Mouse (Mus musculus): ENCODE measurements around the gene Fdx1l.

The Fdx1l gene

DNA sequence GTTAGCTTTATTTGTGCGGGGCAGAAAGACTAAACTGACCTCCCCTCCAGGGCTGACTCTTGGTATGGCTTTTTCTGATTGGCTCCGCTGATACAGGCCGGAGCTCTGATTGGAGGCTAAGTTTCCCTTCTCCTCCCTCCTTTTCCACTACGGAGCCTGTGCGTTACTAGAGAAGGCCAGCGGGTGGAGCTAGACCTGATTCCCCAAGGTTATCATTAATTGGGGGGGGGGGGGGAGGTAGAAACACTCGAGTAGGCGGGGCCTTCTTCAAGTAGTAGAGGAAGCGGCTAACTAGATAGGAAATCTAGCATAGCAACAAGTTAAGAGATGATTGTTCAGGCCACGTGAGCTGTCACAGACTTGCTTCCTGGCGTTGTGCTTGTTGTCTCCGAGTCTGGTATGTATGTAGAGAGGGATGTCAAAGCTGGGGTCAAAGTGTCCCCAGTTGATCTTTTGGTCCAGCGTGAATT, 42.6 kb downstream of the Fdx1l start:
- in situ Hi-C loops (cut with MboI; ENCODE audit: unreplicated experiment in 2 of 2): no loop called here

DNA sequence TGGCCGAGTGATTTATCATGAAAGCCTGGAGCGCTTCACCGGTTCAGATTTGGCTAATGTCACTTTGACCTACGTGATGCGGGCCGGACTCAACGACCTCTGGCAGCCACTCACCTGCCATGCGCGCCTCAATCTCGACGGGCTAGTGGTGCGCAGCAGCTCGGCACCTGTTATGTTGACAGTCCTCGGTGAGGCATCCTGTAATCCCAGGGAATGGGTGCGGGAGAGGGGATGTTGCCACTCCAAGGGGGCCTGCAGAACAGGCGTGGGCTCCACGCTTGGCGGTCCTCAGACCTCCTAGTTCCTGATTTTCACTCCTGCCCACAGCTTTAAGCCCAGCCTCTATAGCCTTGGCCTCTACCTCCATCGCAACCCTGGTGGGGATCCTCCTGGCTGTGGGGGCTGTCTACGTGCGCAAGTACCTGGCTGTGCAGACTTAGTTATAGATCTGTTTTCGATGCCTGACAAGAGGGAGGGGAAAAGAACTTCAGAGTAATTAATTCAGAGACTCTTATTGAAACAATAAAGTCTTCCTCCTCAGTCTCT, 43.3 kb downstream of the Fdx1l start:
- in situ Hi-C loops (cut with MboI; ENCODE audit: unreplicated experiment in 2 of 2): no loop called here

DNA sequence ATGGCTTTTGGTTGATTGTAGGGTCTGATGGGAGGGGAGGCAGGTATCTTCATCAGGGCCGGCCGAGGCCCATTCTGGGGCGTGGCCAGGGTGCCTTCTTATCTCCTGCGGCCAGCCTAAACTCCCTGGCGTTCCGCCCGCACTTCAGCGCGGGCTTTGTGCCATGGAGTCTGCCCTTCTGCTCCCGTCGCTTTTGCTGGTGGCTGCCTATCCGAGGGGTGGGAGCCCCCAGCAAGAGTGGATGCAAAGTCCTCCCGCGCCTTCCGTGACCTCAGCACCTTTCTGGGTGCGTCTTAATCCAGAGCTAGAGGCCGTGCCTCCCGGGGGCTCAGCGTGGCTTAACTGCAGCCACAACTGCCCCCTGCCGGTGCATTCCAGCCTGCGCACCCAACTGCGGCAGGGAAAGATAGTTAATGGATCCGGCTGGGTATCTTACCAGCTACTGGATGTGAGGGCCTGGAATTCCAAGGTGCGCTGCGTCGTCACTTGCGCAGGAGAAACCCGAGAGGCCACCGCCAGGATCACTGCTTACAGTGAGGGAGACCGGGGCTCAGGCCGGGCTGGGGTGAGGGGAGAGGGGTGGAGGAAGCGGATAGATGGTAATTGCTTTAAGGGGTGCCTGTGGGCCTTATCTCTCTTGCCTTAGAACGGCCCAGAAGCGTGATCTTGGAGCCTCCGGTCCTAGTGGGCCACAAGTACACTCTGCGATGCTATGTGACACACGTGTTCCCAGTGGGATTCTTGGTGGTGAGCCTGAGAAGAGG, 43.9 kb downstream of the Fdx1l start, which contains the start of gene Icam4:
Gene Icam4 (plus strand): TSS at position 83 of the 764 bp plus-strand sequence.
- in situ Hi-C loops (cut with MboI; ENCODE audit: unreplicated experiment in 2 of 2): loop anchor here (5.0 kb wide), 2 partner anchors 103 to 113 kb away; partner anchors contain the start of gene Tyk2 (in 1 of the 2)

DNA sequence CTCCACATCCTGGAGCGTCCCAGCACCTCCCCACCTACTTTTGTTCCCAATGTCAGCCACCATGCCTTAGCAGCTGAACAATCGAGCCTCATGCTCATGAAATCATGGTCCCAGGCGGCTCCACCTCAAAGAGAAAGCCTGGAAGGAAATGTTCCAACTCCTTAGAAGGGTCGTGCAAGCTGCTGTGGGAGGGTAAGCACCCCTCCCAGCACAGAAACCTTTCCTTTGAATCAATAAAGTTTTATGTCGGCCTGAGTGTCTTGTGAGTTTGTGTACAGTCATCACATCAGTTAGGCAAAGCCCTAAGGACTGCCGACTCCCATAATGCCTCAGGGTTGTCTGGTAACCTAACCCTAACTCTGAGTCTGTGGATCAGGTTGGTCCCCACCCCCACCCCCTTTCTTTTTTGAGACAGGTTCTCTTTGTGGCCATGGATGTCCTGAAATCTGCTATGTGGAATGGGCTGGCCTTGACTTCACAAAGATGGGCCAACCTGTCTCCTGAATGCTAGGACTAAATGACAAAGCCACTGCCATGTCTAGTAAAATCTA, 44.8 kb downstream of the Fdx1l start:
- in situ Hi-C loops (cut with MboI; ENCODE audit: unreplicated experiment in 2 of 2): loop anchor here (5.0 kb wide), 2 partner anchors 104 to 114 kb away; partner anchors contain the start of gene Tyk2 (in 1 of the 2)

DNA sequence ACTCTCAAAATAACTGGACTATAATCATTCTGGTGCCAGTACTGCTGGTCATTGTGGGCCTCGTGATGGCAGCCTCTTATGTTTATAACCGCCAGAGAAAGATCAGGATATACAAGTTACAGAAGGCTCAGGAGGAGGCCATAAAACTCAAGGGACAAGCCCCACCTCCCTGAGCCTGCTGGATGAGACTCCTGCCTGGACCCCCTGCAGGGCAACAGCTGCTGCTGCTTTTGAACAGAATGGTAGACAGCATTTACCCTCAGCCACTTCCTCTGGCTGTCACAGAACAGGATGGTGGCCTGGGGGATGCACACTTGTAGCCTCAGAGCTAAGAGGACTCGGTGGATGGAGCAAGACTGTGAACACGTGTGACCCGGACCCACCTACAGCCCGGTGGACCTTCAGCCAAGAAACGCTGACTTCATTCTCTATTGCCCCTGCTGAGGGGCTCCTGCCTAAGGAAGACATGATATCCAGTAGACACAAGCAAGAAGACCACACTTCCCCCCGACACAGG, 45.6 kb downstream of the Fdx1l start:
- in situ Hi-C loops (cut with MboI; ENCODE audit: unreplicated experiment in 2 of 2): loop anchor here (5.0 kb wide), 2 partner anchors 104 to 114 kb away; partner anchors contain the start of gene Tyk2 (in 1 of the 2)

DNA sequence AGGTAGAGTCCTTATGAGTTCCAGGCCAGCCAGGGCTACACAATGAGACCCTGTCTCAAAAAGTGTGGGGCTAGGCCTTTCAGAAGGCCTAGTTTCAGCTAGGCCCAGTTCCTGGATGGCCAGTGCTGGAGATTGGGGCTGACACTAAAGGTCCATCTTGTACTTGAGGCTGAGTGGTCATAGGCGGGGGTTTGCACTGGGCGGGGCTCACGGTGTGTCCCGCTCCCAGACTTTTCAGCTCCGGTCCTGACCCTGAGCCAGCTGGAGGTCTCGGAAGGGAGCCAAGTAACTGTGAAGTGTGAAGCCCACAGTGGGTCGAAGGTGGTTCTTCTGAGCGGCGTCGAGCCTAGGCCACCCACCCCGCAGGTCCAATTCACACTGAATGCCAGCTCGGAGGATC, 46.6 kb downstream of the Fdx1l start:
- in situ Hi-C loops (cut with MboI; ENCODE audit: unreplicated experiment in 2 of 2): loop anchor here (5.0 kb wide), 2 partner anchors 105 to 115 kb away; partner anchors contain the start of gene Tyk2 (in 1 of the 2)

DNA sequence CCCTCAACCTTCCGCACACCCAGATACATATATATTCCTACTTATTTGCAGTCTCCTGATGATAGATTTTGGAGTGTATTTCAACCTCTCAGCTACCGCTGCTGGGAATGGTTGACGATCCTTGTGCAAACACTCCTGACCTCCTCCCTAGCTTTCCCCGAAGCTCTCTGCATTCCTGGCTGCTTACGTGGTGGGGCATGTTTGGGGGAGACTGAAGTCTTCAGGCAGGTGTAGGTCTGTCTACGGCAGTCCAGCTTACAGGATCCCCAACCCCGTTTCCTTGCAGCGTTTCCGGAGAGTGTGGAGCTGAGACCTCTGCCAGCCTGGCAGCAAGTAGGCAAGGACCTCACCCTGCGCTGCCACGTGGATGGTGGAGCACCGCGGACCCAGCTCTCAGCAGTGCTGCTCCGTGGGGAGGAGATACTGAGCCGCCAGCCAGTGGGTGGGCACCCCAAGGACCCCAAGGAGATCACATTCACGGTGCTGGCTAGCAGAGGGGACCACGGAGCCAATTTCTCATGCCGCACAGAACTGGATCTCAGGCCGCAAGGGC, 48.1 kb downstream of the Fdx1l start:
- in situ Hi-C loops (cut with MboI; ENCODE audit: unreplicated experiment in 2 of 2): loop anchor here (5.0 kb wide), 2 partner anchors 107 to 117 kb away; partner anchors contain the start of gene Tyk2 (in 1 of the 2)

DNA sequence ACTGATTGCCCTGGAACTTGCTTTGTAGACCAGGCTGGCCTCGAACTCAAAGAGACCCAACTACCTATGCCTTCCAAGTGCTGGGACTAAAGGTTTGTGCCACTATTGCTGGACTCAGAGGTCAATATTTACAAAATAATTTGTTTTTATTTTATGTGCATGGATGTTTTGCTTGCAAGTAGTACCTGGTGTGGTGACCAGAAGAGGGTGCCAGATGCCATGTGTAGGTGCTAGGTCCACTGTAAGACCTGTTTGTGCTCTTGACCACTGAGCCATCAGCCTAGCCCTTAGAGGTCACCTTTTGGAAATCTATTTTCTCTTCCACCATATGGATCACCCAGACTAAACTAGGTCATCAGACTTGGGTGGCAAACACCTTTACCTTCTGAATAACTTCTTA, 50.7 kb downstream of the Fdx1l start:
- in situ Hi-C loops (cut with MboI; ENCODE audit: unreplicated experiment in 2 of 2): no loop called here

DNA sequence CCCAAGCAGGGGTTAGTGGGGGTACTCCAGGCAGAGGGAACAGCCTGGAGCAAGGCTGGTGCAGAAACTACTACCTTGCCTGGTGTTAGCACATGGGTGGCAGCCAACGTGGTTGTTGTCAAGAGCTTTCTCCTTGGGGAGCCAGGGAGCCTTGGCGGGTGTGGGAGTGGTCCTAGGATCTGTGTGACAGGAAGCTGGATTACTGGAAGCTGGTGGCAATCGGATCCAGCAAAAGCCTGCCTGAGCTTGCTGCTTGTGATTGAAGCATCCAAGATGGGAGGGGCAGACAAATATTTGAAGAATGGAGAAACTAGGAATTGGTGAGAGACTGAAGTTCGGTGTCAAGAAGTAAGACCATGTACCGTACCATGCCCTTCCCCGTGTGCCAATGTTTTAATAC, 51.1 kb downstream of the Fdx1l start:
- in situ Hi-C loops (cut with MboI; ENCODE audit: unreplicated experiment in 2 of 2): no loop called here

DNA sequence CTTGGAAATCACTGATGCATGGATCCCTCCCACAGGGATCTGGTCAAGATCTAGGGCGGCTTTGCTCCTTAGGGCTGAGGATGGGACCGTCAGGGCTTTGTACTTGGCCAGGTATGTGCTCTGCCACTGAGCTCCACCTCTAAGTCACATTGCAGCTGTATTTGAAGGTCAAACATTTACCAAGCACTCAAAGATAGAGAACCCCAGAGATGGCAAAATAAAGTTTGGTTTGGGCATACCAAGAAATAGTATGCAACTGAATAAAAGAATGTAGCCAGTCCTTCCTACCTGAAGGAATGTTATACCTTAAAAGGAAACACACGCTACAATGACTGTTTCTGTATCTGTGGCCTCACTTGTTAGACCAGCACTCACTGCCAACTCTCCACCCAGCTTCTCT, 52.1 kb downstream of the Fdx1l start:
- in situ Hi-C loops (cut with MboI; ENCODE audit: unreplicated experiment in 2 of 2): no loop called here

DNA sequence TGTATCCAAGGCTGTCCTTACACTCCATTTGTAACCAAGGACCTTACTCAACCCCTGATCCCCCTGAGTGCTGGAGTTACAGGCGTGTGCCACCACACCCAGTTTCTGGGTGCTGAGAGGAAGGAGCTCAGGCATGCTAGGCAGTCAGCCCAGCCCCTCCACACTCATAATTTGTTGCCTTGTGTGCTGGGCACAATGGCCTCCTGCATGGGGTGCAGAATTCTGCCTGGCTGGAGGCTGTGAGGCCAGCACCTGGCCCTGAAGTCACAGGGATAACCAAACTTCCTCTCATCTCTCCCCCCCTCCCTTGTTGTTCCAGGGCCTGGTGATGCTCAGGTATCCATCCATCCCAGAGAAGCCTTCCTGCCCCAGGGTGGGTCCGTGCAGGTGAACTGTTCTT, 54.8 kb downstream of the Fdx1l start:
- in situ Hi-C loops (cut with MboI; ENCODE audit: unreplicated experiment in 2 of 2): no loop called here

All from v-Abl transformed pro-B cells (cell line).